Mouse (Mus musculus) megakaryocyte, embryonic 14.5 days (primary cell): Measurements from ENCODE around the gene Trim56.

ENCODE experiments used
- FLI1 ChIP-seq: IDR thresholded peaks from 2 replicates; pipeline ENCODE4 v1.6.1; 2012; ENCODE audit warnings: low read length, inconsistent platforms, mixed read lengths
- GATA1 ChIP-seq: IDR thresholded peaks from 3 replicates; pipeline ENCODE4 v1.6.1; 2012; ENCODE audit warnings: mixed read lengths, low read length, inconsistent platforms, borderline replicate concordance

DNA sequence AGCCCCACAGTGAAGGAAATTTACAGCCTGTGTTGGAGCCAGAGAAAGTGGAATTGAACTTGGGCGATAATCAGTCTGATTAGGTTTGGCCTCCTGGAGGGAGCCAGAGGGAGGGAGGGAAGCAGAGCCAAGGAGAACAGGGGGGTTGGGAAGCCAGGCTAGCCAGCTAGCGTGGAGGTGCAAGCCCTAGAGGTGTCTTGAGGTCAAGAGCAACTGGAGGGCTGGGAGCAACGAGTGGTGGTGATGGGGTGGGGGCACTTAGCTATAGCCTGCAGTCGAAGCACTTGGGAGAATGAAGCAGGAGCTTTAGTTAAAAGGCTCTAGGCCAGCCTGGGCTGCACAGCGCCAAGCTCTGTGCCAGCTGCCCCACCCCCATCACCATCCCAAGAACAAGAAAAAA lies 13.3 kb upstream of the Trim56 start:
- TF ChIP-seq GATA1, result no peak
- TF ChIP-seq FLI1, result no peak
